Mouse (Mus musculus) hindbrain, embryonic 16.5 days (tissue): ENCODE measurements around the gene 4930452B06Rik. TPM values are rescaled to one million over a fixed set of nuclear protein-coding genes. Genes with fewer than 3 reads are reported as not detected.

Experiments
- ATAC-seq: fragments of 200-750 bp; cut with Nextera tagmentation; 2 replicates; pipeline ENCODE4 v1.8.0; 2017; ENCODE audit warnings: moderate TSS enrichment, moderate library complexity
- H3K27ac ChIP-seq: fragments of 300-500 bp; sonication (generic); 2 replicates; pipeline ENCODE4 v1.5.1; 2014; ENCODE audit warnings: low read depth, mild to moderate bottlenecking, control low read depth, low read length, moderate library complexity
- H3K27me3 ChIP-seq: fragments of 300-500 bp; sonication (generic); replicated peaks from 2 replicates; pipeline ENCODE4 v1.6.1; 2014; ENCODE audit warnings: low read length; ENCODE audit not compliant: control insufficient read depth, insufficient read depth
- H3K36me3 ChIP-seq: fragments of 300-500 bp; sonication (generic); 2 replicates; pipeline ENCODE4 v1.6.1; 2014; ENCODE audit warnings: mild to moderate bottlenecking, low read length, moderate library complexity, mixed read lengths; ENCODE audit not compliant: control insufficient read depth, insufficient read depth
- H3K4me1 ChIP-seq: fragments of 300-500 bp; sonication (generic); 2 replicates; pipeline ENCODE4 v1.6.1; 2014; ENCODE audit warnings: low read depth, low read length; ENCODE audit not compliant: control insufficient read depth, insufficient read depth
- H3K4me2 ChIP-seq: fragments of 300-500 bp; sonication (generic); 2 replicates; pipeline ENCODE4 v1.6.1; 2014; ENCODE audit warnings: mild to moderate bottlenecking, low read length, control low read depth, moderate library complexity
- H3K4me3 ChIP-seq: fragments of 300-500 bp; sonication (generic); 2 replicates; pipeline ENCODE4 v1.5.1; 2014; ENCODE audit warnings: mild to moderate bottlenecking, low read length, control low read depth, moderate library complexity
- H3K9ac ChIP-seq: fragments of 300-500 bp; sonication (generic); 2 replicates; pipeline ENCODE4 v1.6.1; 2014; ENCODE audit warnings: low read depth, mild to moderate bottlenecking, control low read depth, low read length, moderate library complexity
- H3K9me3 ChIP-seq: fragments of 300-500 bp; sonication (generic); 2 replicates; pipeline ENCODE4 v1.6.1; 2014; ENCODE audit warnings: mild to moderate bottlenecking, low read length, moderate library complexity; ENCODE audit not compliant: control insufficient read depth
- WGBS: fragments of 180-500 bp; shearing (Covaris S2); extraction: QIAGEN DNeasy Blood & Tissue Kit; methylation state at CpG from one replicate; pipeline ENCODE4 v1.1.7; 2014; 5-methylcytosine and 5-hydroxymethylcytosine counted together
- polyA plus RNA-seq: library from polyadenylated mRNA; unstranded; fragments of >200 nt; fragmentation: Nextera tagmentation; extraction: Ambion mirVana; gene quantifications from 2 replicates; pipeline ENCODE4 v1.2.1, GENCODE M21; 2015

The 4930452B06Rik gene
- polyA plus RNA-seq = 8.0 TPM in 2 replicates

DNA sequence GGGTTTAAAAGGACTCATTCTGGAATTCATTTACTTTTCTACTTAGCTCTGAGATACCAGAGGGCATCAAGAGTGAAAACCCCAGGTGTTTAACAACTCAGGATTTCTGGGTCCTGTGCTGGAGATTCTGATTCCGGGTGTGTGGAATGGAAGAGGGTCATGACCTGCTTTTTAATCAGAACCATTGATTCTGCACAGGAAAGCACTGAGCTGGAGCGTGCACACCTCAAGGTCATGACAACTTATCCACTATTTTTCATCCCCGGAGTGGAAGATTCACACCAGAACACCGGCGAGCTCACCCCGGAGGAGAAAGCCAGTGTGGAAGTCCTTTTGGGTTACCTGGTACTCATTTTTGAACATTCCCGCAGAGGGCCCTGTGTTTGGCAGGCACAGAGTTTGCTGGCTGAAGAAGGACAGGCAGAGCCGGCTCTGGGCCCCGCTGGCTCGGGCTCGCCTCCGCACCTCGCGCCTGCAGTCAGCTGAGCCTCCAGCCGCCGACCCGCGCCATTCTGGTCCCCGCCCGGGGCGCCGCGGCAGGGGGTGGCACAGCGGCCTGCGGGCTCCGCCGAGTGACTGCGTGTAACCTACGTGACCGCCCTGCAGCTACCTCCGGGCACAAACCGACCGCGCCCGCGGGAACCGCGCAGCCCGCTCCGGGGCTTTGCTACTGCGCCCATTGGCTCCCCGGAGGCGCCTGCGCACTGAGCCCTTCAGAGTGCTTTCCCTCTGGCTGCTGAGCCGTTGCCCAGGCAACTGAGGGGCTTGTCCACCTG, at the start of gene 4930452B06Rik:
Gene 4930452B06Rik (minus strand): TSS at position 605 of the 776 bp plus-strand sequence.
- H3K36me3 ChIP-seq = no peaks in the 10 kb centered on the region
- WGBS = under 1% methylated on average over 39 of the region's 45 CpGs
- no peaks in the 10 kb centered on the region for H3K27me3 ChIP-seq
- ATAC-seq = peak; percentile 99
- peaks cover 10% of the 10 kb centered on the region; the same call in 1 of the 2 replicates for H3K4me1 ChIP-seq
- peak within 1 kb of the TSS; percentile 91 for H3K9ac ChIP-seq
- peak within 1 kb of the TSS; percentile 68 for H3K27ac ChIP-seq
- peak within 1 kb of the TSS; percentile 86 for H3K4me3 ChIP-seq
- no peaks in the 10 kb centered on the region for H3K9me3 ChIP-seq
- H3K4me2 ChIP-seq = peak within 1 kb of the TSS; percentile 91

DNA sequence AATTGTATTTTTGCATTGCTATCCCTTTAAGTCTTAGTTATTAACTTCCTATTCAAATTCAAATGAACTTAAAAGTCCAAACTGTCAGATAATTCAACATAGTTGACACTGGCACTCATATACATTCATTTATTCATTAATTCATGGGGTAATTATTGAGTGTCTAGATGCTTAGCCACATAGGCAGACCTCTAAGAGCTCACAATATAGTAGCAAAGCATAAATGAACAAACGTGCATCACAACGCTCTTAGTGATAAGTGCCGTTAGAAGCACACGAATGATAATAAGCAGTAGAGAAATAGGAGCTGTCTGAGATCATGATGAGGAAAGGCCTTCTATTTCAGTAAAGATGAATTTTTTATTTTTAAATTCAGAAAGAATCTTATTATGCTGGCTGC, 46.6 kb upstream of the 4930452B06Rik start:
- no peak for ATAC-seq
- no peaks in the 10 kb centered on the region for H3K9me3 ChIP-seq
- no peak overlapping the region for H3K27ac ChIP-seq
- H3K4me3 ChIP-seq = no peak overlapping the region
- H3K4me1 ChIP-seq = no peaks in the 10 kb centered on the region
- H3K9ac ChIP-seq = no peak overlapping the region
- no peak overlapping the region for H3K4me2 ChIP-seq
- no peaks in the 10 kb centered on the region for H3K27me3 ChIP-seq
- H3K36me3 ChIP-seq = no peaks in the 10 kb centered on the region
- 76% methylated on average over 4 of the region's 4 CpGs for WGBS

DNA sequence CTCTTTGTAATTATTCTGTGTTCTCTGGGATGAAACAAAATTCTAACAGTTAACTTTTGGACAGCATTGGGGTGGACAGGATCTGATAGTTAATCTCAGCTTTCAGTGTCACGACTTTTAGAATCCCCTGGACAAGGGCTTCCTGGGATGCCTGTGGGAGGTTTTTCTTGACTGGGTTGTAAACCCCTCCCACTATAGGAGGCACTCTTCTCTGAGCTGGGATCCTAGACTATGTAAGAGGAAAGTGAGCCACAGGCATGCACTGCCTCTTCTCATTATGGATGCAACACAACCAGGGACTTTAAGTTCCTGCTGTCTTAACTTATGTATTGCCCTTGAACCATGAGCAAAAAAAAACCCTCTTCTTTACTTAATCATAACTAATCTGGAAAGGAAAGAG, 23.4 kb upstream of the 4930452B06Rik start:
- no peak overlapping the region for H3K9ac ChIP-seq
- ATAC-seq = no peak
- no peaks in the 10 kb centered on the region for H3K27me3 ChIP-seq
- H3K9me3 ChIP-seq = no peaks in the 10 kb centered on the region
- H3K36me3 ChIP-seq = no peaks in the 10 kb centered on the region
- no peak overlapping the region for H3K4me2 ChIP-seq
- H3K4me1 ChIP-seq = no peaks in the 10 kb centered on the region
- H3K27ac ChIP-seq = no peak overlapping the region
- no peak overlapping the region for H3K4me3 ChIP-seq
- WGBS = 37% methylated on average over 1 of the region's 1 CpGs

DNA sequence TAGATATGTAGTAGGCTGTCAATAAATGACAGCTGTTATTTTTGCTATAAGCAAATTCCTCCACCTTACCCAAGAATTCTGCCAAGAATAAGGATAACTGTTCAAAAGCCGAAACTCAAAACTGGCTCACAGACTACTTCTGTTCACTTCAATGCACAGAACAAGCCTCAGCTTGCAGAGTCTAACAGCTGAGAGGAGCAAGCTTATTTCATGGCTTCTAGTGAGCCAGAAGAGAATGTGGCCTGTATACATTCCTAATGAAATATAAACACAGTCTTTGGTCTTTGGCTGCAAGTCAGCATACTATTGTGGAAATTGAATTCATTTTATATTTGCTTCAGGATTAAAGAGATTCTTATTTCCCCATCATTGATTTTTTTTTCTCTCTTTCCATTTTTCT, 22.4 kb upstream of the 4930452B06Rik start:
- Histone ChIP-seq H3K27ac (no peak overlapping the region), H3K4me3 (no peak overlapping the region), H3K9ac (no peak overlapping the region), H3K27me3 (no peaks in the 10 kb centered on the region), H3K9me3 (no peaks in the 10 kb centered on the region; the same call in 1 of the 2 replicates), H3K36me3 (no peaks in the 10 kb centered on the region), H3K4me2 (no peak overlapping the region), H3K4me1 (no peaks in the 10 kb centered on the region)
- 67% methylated on average over 1 of the region's 1 CpGs for WGBS
- no peak for ATAC-seq

DNA sequence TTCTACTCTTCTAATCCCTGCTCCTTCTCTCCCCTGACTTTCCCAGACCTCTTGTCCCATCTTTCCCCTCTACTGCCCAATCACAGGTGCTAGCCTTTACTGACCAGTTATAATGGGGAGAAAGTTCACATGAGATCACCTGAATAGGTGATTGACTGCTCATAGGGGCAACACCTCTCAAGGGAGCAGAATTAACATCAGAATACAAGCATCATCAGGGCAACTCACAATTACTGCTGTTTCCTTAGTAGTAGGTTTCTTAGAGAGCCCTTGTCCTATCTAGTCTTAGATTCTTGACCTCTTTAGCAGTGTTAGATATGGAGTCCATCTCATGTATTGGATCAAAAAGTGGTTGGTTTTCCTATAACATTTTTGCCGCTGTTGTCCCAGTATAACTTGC, 20.1 kb upstream of the 4930452B06Rik start:
- Histone ChIP-seq H3K36me3 (no peaks in the 10 kb centered on the region), H3K4me2 (no peak overlapping the region), H3K27ac (no peak overlapping the region), H3K9me3 (no peaks in the 10 kb centered on the region; the same call in 1 of the 2 replicates), H3K4me1 (no peaks in the 10 kb centered on the region), H3K4me3 (no peak overlapping the region), H3K9ac (no peak overlapping the region), H3K27me3 (no peaks in the 10 kb centered on the region)
- ATAC-seq = no peak
- WGBS = 97% methylated on average over 1 of the region's 1 CpGs

DNA sequence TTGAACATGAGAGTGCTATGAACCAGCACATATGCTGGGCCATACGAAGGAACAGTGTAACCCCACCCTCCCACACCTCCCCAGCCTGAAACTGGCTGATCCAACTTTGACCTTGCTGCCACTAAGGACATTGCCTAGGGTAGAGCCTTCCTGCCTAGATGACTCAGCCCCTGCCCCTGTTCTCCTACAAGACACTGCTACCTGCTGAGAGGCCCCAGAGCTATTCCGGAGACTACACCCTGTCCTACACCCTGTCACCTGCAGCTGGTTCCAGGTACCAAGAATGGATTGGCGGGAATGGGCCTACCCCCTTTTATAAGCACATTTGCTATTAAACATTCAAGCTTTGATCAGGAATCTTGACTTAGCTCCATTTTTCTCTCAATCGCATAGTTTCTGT, 13.9 kb upstream of the 4930452B06Rik start:
- 96% methylated on average over 4 of the region's 4 CpGs for WGBS
- no peak for ATAC-seq
- Histone ChIP-seq H3K4me2 (no peak overlapping the region), H3K4me3 (no peak overlapping the region), H3K36me3 (no peaks in the 10 kb centered on the region), H3K27ac (no peak overlapping the region), H3K9me3 (no peaks in the 10 kb centered on the region; the same call in 1 of the 2 replicates), H3K9ac (no peak overlapping the region), H3K4me1 (no peaks in the 10 kb centered on the region), H3K27me3 (no peaks in the 10 kb centered on the region)

DNA sequence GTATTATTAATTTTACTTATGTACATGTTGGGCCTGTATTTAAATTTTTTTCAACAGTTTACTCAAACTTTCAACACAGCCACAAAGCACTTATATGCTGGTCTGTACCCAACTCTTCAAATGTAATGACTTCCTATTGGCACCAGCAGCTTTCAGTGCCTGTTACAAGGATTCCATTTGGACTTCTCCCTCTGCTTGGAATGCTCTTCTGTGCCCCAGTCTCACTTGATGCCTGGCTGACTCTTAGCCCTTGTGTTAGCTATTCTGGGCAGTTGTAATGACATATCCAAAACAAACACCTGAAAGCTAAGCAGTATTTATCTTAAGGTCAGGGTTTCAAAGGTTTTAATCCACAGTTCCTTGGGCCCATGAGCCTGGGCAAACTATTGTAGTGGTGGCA, 5.7 kb downstream of the 4930452B06Rik start:
- ATAC-seq = no peak
- Histone ChIP-seq H3K9ac (no peak overlapping the region), H3K4me1 (0 out of 2 replicates have a peak, but pooled peaks cover 2% of the 10 kb centered on the region), H3K9me3 (no peaks in the 10 kb centered on the region), H3K27ac (no peak overlapping the region), H3K4me3 (no peak overlapping the region), H3K27me3 (no peaks in the 10 kb centered on the region), H3K36me3 (no peaks in the 10 kb centered on the region), H3K4me2 (no peak overlapping the region)

DNA sequence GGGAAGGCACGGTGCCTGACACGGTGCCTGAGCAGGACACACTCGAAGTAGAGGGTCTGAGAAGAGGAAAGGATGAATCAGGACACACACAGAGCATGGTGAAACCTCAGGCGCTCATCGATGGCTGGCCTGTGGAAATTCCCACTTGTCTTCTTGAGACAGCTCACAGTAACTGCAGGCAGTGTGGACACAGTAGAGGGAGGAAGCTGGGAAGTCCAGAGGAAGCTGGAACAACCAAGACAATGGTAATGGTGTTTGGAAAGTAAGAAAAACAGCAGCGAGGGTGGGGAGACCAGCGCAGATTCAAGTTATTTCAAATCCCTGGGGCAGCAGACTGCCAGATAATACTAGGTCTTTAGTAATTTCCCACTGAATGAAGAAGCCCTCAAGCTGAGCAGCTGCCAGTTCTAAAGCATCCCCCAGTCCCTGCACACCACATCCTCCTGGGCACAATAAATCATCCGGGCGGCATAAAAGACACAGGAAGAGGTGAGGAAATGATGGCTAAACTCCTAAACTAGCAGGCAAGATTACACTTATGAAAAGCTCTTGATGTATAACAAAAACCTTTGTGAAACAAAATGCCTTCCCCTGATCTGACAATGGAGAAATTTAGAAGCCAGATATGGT, 24.3 kb downstream of the 4930452B06Rik start:
- Histone ChIP-seq H3K9ac (no peak overlapping the region), H3K4me1 (no peaks in the 10 kb centered on the region), H3K4me3 (no peak overlapping the region), H3K9me3 (no peaks in the 10 kb centered on the region), H3K27ac (no peak overlapping the region), H3K27me3 (no peaks in the 10 kb centered on the region), H3K36me3 (no peaks in the 10 kb centered on the region), H3K4me2 (no peak overlapping the region)
- no peak for ATAC-seq
- 69% methylated on average over 9 of the region's 9 CpGs for WGBS

DNA sequence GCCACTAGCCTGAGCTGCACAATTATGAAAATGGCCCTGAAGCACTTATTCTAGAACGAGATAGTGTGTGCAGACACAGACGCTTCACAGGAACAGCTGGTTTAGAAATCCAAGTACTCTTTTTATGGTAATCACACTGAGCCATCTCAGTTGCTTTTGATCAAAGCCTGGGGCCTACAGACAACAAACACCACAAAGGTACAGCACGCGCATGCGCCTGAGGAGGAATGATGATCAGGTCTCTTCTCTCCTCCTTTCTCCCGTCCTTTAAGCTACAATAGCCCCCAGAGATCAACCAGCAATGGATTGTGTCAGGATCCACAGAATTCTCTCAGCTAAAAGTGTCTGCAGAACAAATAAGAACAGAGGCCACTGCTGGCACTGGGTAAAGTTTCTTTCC, 33.8 kb downstream of the 4930452B06Rik start:
- no peaks in the 10 kb centered on the region for H3K27me3 ChIP-seq
- no peaks in the 10 kb centered on the region for H3K36me3 ChIP-seq
- ATAC-seq = no peak
- H3K4me2 ChIP-seq = no peak overlapping the region
- H3K4me3 ChIP-seq = no peak overlapping the region
- H3K9me3 ChIP-seq = no peaks in the 10 kb centered on the region
- H3K27ac ChIP-seq = no peak overlapping the region
- H3K9ac ChIP-seq = no peak overlapping the region
- 77% methylated on average over 6 of the region's 6 CpGs for WGBS
- H3K4me1 ChIP-seq = no peaks in the 10 kb centered on the region
